Mouse (Mus musculus) brain, embryonic 18.5 days (tissue): ENCODE measurements around the gene Pagr1b.
A peak's percentile ranks its signal among the peaks of the same experiment; 100 is the strongest.

Experiments used
- DNase-seq: peaks from one replicate; pipeline ENCODE4 v3.0.0-alpha.2; 2012; ENCODE audit warnings: low read depth, low spot score

Pagr1b gene

GRCm38 (mm10) chr7:127016481-127016485 is at the start of gene Pagr1b:
Gene Pagr1b, minus strand, starts transcription at chr7:127016484.
- no peak for DNase-seq

GRCm38 (mm10) chr7:127065538-127065937 is 49.3 kb upstream of the Pagr1b start:
- no peak for DNase-seq

- DNase-seq, result no peak
Measured at GRCm38 (mm10) chr7:127055026-127055585, 38.8 kb upstream of the Pagr1b start.

- no peak for DNase-seq
Measured at GRCm38 (mm10) chr7:127041851-127042672, 25.8 kb upstream of the Pagr1b start, which contains the start of gene Kif22. Gene Kif22, minus strand, starts transcription at chr7:127042471.

GRCm38 (mm10) chr7:127031244-127031643 is 15.0 kb upstream of the Pagr1b start:
- no peak for DNase-seq

GRCm38 (mm10) chr7:127030172-127030571 is 13.9 kb upstream of the Pagr1b start:
- DNase-seq, result no peak

GRCm38 (mm10) chr7:127027885-127028284 is 11.6 kb upstream of the Pagr1b start:
- no peak for DNase-seq

- peak; percentile 99 for DNase-seq
Measured at GRCm38 (mm10) chr7:127026984-127027726, 10.9 kb upstream of the Pagr1b start, which contains the start of gene Maz. Gene Maz, minus strand, starts transcription at chr7:127027037.

- no peak for DNase-seq
Measured at GRCm38 (mm10) chr7:127026616-127026983, 10.3 kb upstream of the Pagr1b start.

- no peak for DNase-seq
Measured at GRCm38 (mm10) chr7:127026161-127026600, 9.9 kb upstream of the Pagr1b start.

- DNase-seq, result no peak
Measured at GRCm38 (mm10) chr7:127025556-127026160, 9.4 kb upstream of the Pagr1b start.

GRCm38 (mm10) chr7:127024755-127025555 is 8.7 kb upstream of the Pagr1b start:
- no peak for DNase-seq

- no peak for DNase-seq
Measured at GRCm38 (mm10) chr7:127023896-127024690, 7.8 kb upstream of the Pagr1b start.

- DNase-seq, result no peak
Measured at GRCm38 (mm10) chr7:127023272-127023691, 7.0 kb upstream of the Pagr1b start.

GRCm38 (mm10) chr7:127022528-127023271 is 6.4 kb upstream of the Pagr1b start:
- no peak for DNase-seq

GRCm38 (mm10) chr7:127021563-127022527 is 5.6 kb upstream of the Pagr1b start:
- no peak for DNase-seq

GRCm38 (mm10) chr7:127020901-127021562 is 4.7 kb upstream of the Pagr1b start, which contains the start of the genes Gm42742 and Prrt2:
Gene Gm42742, minus strand, starts transcription at chr7:127021097.
Gene Prrt2, minus strand, starts transcription at chr7:127021211.
- DNase-seq, result no peak

GRCm38 (mm10) chr7:127020491-127020890 is 4.2 kb upstream of the Pagr1b start:
- DNase-seq, result no peak
